Mouse (Mus musculus) hindbrain, embryonic 14.5 days (tissue): ENCODE results near the gene Gale. TPM values are rescaled to one million over a fixed set of nuclear protein-coding genes. Genes with fewer than 3 reads are reported as not detected.
"Not testable (repeated sequence)": the region's sequence is repeated elsewhere in the genome, so short reads cannot be mapped to it uniquely, and the experiment has no call there.

Experiments used
- ATAC-seq: fragments of 200-750 bp; cut with Nextera tagmentation; 2 replicates; pipeline ENCODE4 v1.8.0; 2017; ENCODE audit warnings: moderate number of reproducible peaks, mild to moderate bottlenecking, moderate TSS enrichment, moderate library complexity; ENCODE audit not compliant: low FRiP score
- DNase-seq: peaks from one replicate; pipeline ENCODE4 v3.0.0-alpha.2; 2015; ENCODE audit warnings: low spot score
- H3K27ac ChIP-seq: fragments of 300-500 bp; sonication (generic); 2 replicates; pipeline ENCODE4 v1.5.1; 2014; ENCODE audit warnings: mild to moderate bottlenecking, moderate library complexity
- H3K27me3 ChIP-seq: fragments of 300-500 bp; sonication (generic); 2 replicates; pipeline ENCODE4 v1.6.1; 2014; ENCODE audit warnings: mild to moderate bottlenecking, low read length, mixed read lengths; ENCODE audit not compliant: control insufficient read depth, insufficient read depth
- H3K36me3 ChIP-seq: fragments of 300-500 bp; sonication (generic); replicated peaks from 2 replicates; pipeline ENCODE4 v1.6.1; 2014; ENCODE audit not compliant: control insufficient read depth, insufficient read depth
- H3K4me1 ChIP-seq: fragments of 300-500 bp; sonication (generic); replicated peaks from 2 replicates; pipeline ENCODE4 v1.6.1; 2014; ENCODE audit warnings: antibody characterized with exemption, low read length, mixed read lengths; ENCODE audit not compliant: control insufficient read depth, insufficient read depth
- H3K4me2 ChIP-seq: fragments of 300-500 bp; sonication (generic); replicated peaks from 2 replicates; pipeline ENCODE4 v1.6.1; 2014; ENCODE audit warnings: mild to moderate bottlenecking, moderate library complexity
- H3K4me3 ChIP-seq: fragments of 300-500 bp; sonication (generic); replicated peaks from 2 replicates; pipeline ENCODE4 v1.5.1; 2014; ENCODE audit warnings: mild to moderate bottlenecking, low read length
- H3K9ac ChIP-seq: fragments of 300-500 bp; sonication (generic); 2 replicates; pipeline ENCODE4 v1.6.1; 2014
- H3K9me3 ChIP-seq: fragments of 300-500 bp; sonication (generic); 2 replicates; pipeline ENCODE4 v1.6.1; 2016; ENCODE audit warnings: low read length; ENCODE audit not compliant: control insufficient read depth
- WGBS: fragments of 180-500 bp; shearing (Covaris S2); extraction: QIAGEN DNeasy Blood & Tissue Kit; methylation state at CpG from one replicate; pipeline ENCODE4 v1.1.7; 2014; 5-methylcytosine and 5-hydroxymethylcytosine counted together
- polyA plus RNA-seq: library from polyadenylated mRNA; unstranded; fragments of >200 nt; fragmentation: Nextera tagmentation; extraction: Ambion mirVana; gene quantifications from 2 replicates; pipeline ENCODE4 v1.2.1, GENCODE M21; 2014

The Gale gene
- polyA plus RNA-seq, 1 experiment from 2014 or later: 42.9 TPM

DNA sequence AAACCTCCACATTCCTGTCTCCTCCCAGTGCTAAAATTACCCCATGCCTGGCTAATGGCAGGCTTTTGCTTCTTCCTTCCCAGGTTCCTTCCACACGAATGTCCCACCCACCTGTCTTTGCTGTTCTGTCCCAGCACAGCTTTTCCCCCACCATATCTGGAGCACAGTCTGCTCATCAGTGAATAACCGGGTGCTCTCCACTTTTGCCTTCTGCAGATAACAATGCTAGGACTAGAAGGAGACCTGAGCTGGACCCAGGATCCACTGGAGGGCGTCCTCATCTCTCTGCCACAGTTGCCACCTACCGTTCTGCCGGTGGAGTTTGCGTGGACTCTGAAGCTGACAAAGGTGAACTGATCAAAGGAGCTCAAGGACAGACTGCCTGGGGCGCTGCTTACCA lies 24.7 kb upstream of the Gale start:
- Histone ChIP-seq H3K9me3 (no peaks in the 10 kb centered on the region), H3K4me2 (no peak overlapping the region), H3K27me3 (no peaks in the 10 kb centered on the region), H3K4me3 (no peak overlapping the region), H3K27ac (no peak overlapping the region), H3K4me1 (no peaks in the 10 kb centered on the region), H3K36me3 (peaks cover 52% of the 10 kb centered on the region), H3K9ac (no peak overlapping the region)
- 85% methylated on average over 7 of the region's 7 CpGs for WGBS
- DNase-seq (no peak), ATAC-seq (no peak)

DNA sequence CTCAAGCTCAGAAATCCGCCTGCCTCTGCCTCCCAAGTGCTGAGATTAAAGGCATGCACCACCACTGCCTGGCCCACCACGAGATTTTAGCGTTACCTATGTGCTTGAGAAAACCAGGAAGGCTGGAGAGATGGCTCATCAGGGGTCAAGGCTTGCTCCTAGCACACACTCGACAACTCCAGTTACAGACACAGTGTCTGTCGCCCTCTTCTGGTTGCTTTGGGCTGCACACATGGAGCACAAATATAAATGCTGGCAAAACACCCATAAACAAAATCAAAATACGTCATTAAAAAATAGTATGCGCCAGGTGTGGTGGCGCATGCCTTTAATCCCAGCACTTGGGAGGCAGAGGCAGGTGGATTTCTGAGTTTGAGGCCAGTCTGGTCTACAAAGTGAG lies 22.5 kb upstream of the Gale start:
- not testable (repeated sequence) for H3K4me2 ChIP-seq, H3K4me3 ChIP-seq, DNase-seq, ATAC-seq, H3K27me3 ChIP-seq, H3K4me1 ChIP-seq, H3K27ac ChIP-seq, H3K9me3 ChIP-seq, H3K9ac ChIP-seq
- H3K36me3 ChIP-seq: peaks cover 43% of the 10 kb centered on the region
- WGBS: 82% methylated on average over 8 of the region's 8 CpGs

DNA sequence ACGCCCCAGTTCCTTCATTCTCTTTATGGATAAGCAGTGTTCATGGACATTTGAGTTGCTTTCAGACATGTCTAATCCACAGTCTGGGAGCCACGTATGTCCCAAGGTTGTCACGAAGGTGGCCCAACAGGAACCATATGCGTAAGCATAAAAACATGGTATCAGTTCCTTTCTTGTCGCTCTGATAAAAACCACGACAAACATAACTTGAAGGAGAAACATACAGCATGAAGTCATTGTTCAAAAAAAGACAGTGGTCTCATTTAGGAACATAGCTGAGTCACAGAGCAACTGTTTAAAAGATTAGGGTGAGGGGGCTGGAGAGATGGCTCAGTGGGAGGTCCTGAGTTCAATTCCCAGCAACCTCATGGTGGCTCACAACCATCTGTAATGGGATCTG lies 21.3 kb upstream of the Gale start:
- DNase-seq (no peak), ATAC-seq (no peak)
- H3K36me3 ChIP-seq: peaks cover 35% of the 10 kb centered on the region
- H3K27me3 ChIP-seq: no peaks in the 10 kb centered on the region
- no peak overlapping the region for H3K4me2 ChIP-seq
- WGBS: 96% methylated on average over 6 of the region's 6 CpGs
- H3K4me3 ChIP-seq: no peak overlapping the region
- H3K4me1 ChIP-seq: peaks cover 6% of the 10 kb centered on the region
- H3K9ac ChIP-seq: no peak overlapping the region
- H3K9me3 ChIP-seq: no peaks in the 10 kb centered on the region
- no peak overlapping the region for H3K27ac ChIP-seq

GRCm38 (mm10) chr4:135943389-135943788 lies 20.1 kb upstream of the Gale start:
- H3K36me3 ChIP-seq: peaks cover 25% of the 10 kb centered on the region
- DNase-seq (no peak), ATAC-seq (no peak)
- no peaks in the 10 kb centered on the region for H3K27me3 ChIP-seq
- no peak overlapping the region for H3K9ac ChIP-seq
- peaks cover 8% of the 10 kb centered on the region for H3K4me1 ChIP-seq
- WGBS: 62% methylated on average over 4 of the region's 4 CpGs
- no peak overlapping the region for H3K4me2 ChIP-seq
- no peak overlapping the region for H3K27ac ChIP-seq
- H3K9me3 ChIP-seq: no peaks in the 10 kb centered on the region
- H3K4me3 ChIP-seq: no peak overlapping the region

DNA sequence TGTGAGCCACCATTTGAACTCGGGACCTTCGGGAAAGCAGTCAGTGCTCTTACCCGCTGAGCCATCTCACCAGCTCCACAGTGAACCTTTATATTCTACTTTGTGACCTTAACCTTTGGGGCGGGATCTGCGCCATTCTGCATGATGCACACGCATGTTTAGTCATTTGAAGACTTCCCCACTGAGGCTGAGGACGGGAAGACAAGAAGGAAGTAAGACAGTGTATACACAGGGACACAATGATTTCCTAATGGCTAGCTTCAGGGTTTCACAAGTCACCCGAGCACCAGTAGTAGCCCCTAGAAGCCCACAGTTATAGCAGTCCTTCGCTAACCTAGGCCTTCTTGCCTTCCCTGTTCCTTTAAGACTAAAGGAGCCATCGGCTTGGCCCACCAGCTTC lies 17.8 kb upstream of the Gale start:
- H3K36me3 ChIP-seq: peaks cover 15% of the 10 kb centered on the region; the same call in 1 of the 2 replicates
- H3K9ac ChIP-seq: peak overlapping the region; percentile 48
- peak; percentile 10; the same call in 1 of the 2 replicates for ATAC-seq
- H3K27ac ChIP-seq: peak overlapping the region; percentile 60
- H3K4me3 ChIP-seq: peak overlapping the region; percentile 68
- no peaks in the 10 kb centered on the region for H3K27me3 ChIP-seq
- peak overlapping the region; percentile 69 for H3K4me2 ChIP-seq
- H3K9me3 ChIP-seq: no peaks in the 10 kb centered on the region
- 79% methylated on average over 10 of the region's 10 CpGs for WGBS
- H3K4me1 ChIP-seq: peaks cover 12% of the 10 kb centered on the region
- DNase-seq: no peak

- H3K4me3 ChIP-seq: peak within 1 kb of the TSS; percentile 68
- WGBS: under 1% methylated on average over 23 of the region's 23 CpGs
- peaks cover 12% of the 10 kb centered on the region for H3K4me1 ChIP-seq
- H3K9me3 ChIP-seq: no peaks in the 10 kb centered on the region
- DNase-seq (peak; percentile 92), ATAC-seq (peak; percentile 92)
- H3K4me2 ChIP-seq: peak within 1 kb of the TSS; percentile 69
- peak within 1 kb of the TSS; percentile 76 for H3K27ac ChIP-seq
- peak within 1 kb of the TSS; percentile 78 for H3K9ac ChIP-seq
- H3K27me3 ChIP-seq: no peaks in the 10 kb centered on the region
- H3K36me3 ChIP-seq: peaks cover 15% of the 10 kb centered on the region
Observed at GRCm38 (mm10) chr4:135946278-135946658, 17.3 kb upstream of the Gale start, which contains the start of gene Hmgcl. Hmgcl (plus strand) TSS chr4:135946448.

- ATAC-seq (no peak; the same call in none of the 2 replicates), DNase-seq (peak; percentile 39)
- peak overlapping the region; percentile 76 for H3K27ac ChIP-seq
- peak overlapping the region; percentile 68 for H3K4me3 ChIP-seq
- 1% methylated on average over 28 of the region's 28 CpGs for WGBS
- no peaks in the 10 kb centered on the region for H3K27me3 ChIP-seq
- peak overlapping the region; percentile 69 for H3K4me2 ChIP-seq
- peaks cover 14% of the 10 kb centered on the region; the same call in 1 of the 2 replicates for H3K36me3 ChIP-seq
- H3K9ac ChIP-seq: peak overlapping the region; percentile 78
- no peaks in the 10 kb centered on the region for H3K9me3 ChIP-seq
- H3K4me1 ChIP-seq: peaks cover 12% of the 10 kb centered on the region
Observed at GRCm38 (mm10) chr4:135946659-135947301, 16.7 kb upstream of the Gale start.

DNA sequence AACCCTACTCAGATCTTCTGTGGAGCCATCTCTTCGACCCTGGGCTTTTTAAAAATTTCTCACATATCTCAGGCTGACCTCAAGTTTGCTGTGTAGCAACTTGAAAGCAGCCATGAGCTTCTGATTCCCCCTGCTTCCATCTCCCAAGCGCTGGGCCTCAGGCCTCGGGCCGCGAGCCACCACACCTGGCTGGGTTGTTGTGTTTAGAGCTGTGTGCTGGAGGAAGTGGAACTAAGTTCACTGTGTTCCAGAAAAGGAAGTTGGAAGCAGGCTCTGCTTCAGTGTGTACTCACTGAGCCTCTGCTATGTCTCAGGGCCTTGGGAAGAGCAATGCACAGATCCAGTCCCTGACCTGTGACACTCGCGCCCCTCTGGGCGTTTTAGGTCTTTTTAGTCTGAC lies 15.4 kb upstream of the Gale start:
- WGBS: 97% methylated on average over 8 of the region's 8 CpGs
- Histone ChIP-seq H3K4me2 (no peak overlapping the region), H3K36me3 (peaks cover 18% of the 10 kb centered on the region), H3K27ac (no peak overlapping the region), H3K9ac (no peak overlapping the region), H3K27me3 (no peaks in the 10 kb centered on the region), H3K9me3 (no peaks in the 10 kb centered on the region), H3K4me1 (peaks cover 12% of the 10 kb centered on the region), H3K4me3 (no peak overlapping the region)
- DNase-seq: no peak
- ATAC-seq: no peak

DNA sequence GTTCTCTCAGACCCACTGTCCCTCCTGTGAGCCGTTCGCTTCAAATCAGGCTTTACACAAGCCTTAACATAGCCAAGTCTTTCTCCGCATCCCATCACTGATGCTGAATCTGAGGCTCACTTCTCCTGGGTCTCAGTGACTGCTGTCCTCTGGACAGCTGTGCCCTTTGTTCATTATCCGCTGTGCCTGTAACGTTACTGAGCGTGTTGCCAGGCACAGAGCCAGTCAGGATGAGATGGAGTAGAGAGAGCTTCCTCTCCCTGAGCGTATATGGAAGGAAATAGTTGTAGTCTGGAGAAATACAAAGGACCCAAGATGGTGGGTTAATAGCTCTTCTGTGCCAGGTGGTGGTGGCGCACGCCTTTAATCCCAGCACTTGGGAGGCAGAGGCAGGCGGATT lies 14.1 kb upstream of the Gale start:
- H3K4me1 ChIP-seq: peaks cover 12% of the 10 kb centered on the region
- no peak for DNase-seq
- H3K36me3 ChIP-seq: peaks cover 22% of the 10 kb centered on the region
- H3K9me3 ChIP-seq: no peaks in the 10 kb centered on the region
- WGBS: 83% methylated on average over 10 of the region's 10 CpGs
- no peak overlapping the region for H3K4me3 ChIP-seq
- no peak overlapping the region for H3K27ac ChIP-seq
- no peak overlapping the region for H3K9ac ChIP-seq
- H3K27me3 ChIP-seq: no peaks in the 10 kb centered on the region
- no peak overlapping the region for H3K4me2 ChIP-seq
- no peak for ATAC-seq

DNA sequence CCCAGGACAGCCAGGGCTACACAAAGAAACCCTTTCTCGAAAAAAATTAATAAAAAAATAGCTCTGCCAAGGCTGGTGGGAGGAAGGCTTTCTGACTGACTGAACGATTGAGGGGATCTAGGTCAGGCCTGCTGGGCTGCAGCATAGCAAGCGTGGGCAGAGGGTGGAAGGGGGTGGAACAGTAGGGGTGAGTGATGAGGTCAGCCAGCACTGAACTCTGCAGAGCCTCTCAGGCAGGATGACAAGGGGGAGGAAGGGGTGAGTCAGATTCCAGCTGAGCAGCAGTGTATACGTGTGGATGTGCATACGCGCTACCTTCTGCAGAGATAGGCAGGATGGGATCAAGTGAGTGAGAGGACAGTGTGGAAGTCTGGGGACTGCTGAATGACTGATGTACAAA lies 13.6 kb upstream of the Gale start:
- no peak for DNase-seq
- Histone ChIP-seq H3K4me1 (peaks cover 12% of the 10 kb centered on the region), H3K9ac (no peak overlapping the region), H3K9me3 (no peaks in the 10 kb centered on the region), H3K27ac (no peak overlapping the region), H3K4me2 (no peak overlapping the region), H3K27me3 (no peaks in the 10 kb centered on the region), H3K4me3 (no peak overlapping the region), H3K36me3 (peaks cover 26% of the 10 kb centered on the region)
- no peak for ATAC-seq
- WGBS: 68% methylated on average over 6 of the region's 6 CpGs
